ENCODE assay signal across 7 mouse cellular contexts in genomic region chr6:135040275-135040871, GRCm38 (mm10). TPM values are rescaled to one million over a fixed set of nuclear protein-coding genes. Genes with fewer than 3 reads are reported as not detected.
A peak's percentile ranks its signal among the peaks of the same experiment; 100 is the strongest.
DNase-seq lines count a peak whose midpoint lies in the region; ATAC-seq and TF ChIP-seq lines count a peak whose summit lies in the region.

No protein-coding gene starts in this region.

- peak overlapping the region; percentile 53 for H3K4me2 ChIP-seq in hindbrain, embryonic 13.5 days
- H3K4me2 ChIP-seq in liver, postnatal 0 days (ENCODE audit: low read depth, low read length): peak overlapping the region; percentile 43

- H3K9me3 ChIP-seq in hindbrain, embryonic 13.5 days: peaks cover 6% of the 10 kb centered on the region; the same call in 1 of the 2 replicates
- no peaks in the 10 kb centered on the region for H3K9me3 ChIP-seq in liver, postnatal 0 days (ENCODE audit: low read length)

- H3K9ac ChIP-seq in hindbrain, embryonic 13.5 days: peak overlapping the region; percentile 20; the same call in 1 of the 2 replicates
- H3K9ac ChIP-seq in liver, postnatal 0 days (replicated peaks): no peak overlapping the region

- peak; percentile 20 for DNase-seq in Muller cell, postnatal 12 days (ENCODE audit: inconsistent ontology term)
- DNase-seq in cerebellum, postnatal 25 days: peak; percentile 29 to 34
- no peak for DNase-seq in liver, postnatal 0 days
- DNase-seq in right cerebral cortex, postnatal 4 days: no peak
- DNase-seq in ovary, postnatal 14 days (ENCODE audit: low spot score): no peak

- 0 out of 2 replicates have a peak, but pooled peaks cover 22% of the 10 kb centered on the region for H3K27me3 ChIP-seq in hindbrain, embryonic 13.5 days
- peaks cover 18% of the 10 kb centered on the region; the same call in 1 of the 2 replicates for H3K27me3 ChIP-seq in liver, postnatal 0 days (ENCODE audit: insufficient read depth, low read length)

- peak overlapping the region; percentile 29 for H3K4me3 ChIP-seq in hindbrain, embryonic 13.5 days
- H3K4me3 ChIP-seq in liver, postnatal 0 days (ENCODE audit: low read depth, low read length): peak overlapping the region; percentile 17; the same call in 1 of the 2 replicates

- peaks cover 10% of the 10 kb centered on the region for H3K4me1 ChIP-seq in hindbrain, embryonic 13.5 days (replicated peaks)
- H3K4me1 ChIP-seq in liver, postnatal 0 days (ENCODE audit: insufficient read depth): no peaks in the 10 kb centered on the region

- TF ChIP-seq EP300 in liver, postnatal 0 days (IDR thresholded peaks at IDR 0.05; ENCODE audit: low read depth): no peak

- no peak for TF ChIP-seq CTCF in liver, postnatal 0 days (IDR thresholded peaks at IDR 0.05; ENCODE audit: low read depth)

- WGBS in hindbrain, embryonic 13.5 days: 2% methylated on average over 21 of the region's 21 CpGs
- WGBS in liver, postnatal 0 days (ENCODE audit: insufficient replicate concordance): 7% methylated on average over 21 of the region's 21 CpGs

- H3K36me3 ChIP-seq in hindbrain, embryonic 13.5 days: no peaks in the 10 kb centered on the region
- H3K36me3 ChIP-seq in liver, postnatal 0 days (replicated peaks; ENCODE audit: insufficient read depth, low read length): no peaks in the 10 kb centered on the region

- no peak for ATAC-seq in hindbrain, embryonic 13.5 days (ENCODE audit: low FRiP score)
- ATAC-seq in liver, postnatal 0 days: no peak
- ATAC-seq in granulocyte monocyte progenitor cell, adult 5-6 weeks (replicated peaks; ENCODE audit: poor library complexity, severe bottlenecking): no peak

- H3K27ac ChIP-seq in hindbrain, embryonic 13.5 days: no peak overlapping the region
- H3K27ac ChIP-seq in liver, postnatal 0 days (ENCODE audit: low read depth): no peak overlapping the region

RNA-seq across cellular contexts. Expression of gene Gprc5a, which starts 25.1 kb away (rescaled TPM):
- polyA plus RNA-seq in hindbrain, embryonic 13.5 days (2015; fragmentation: Nextera tagmentation; extraction: Ambion mirVana): 0.72 and 1.1 TPM in 2 replicates
- 0.21 and 0.32 TPM in 2 replicates for polyA plus RNA-seq in liver, postnatal 0 days (2015; fragmentation: Nextera tagmentation; extraction: Ambion mirVana)
- not detected in 2 replicates for total RNA-seq in granulocyte monocyte progenitor cell, adult 5-6 weeks (2014; fragmentation: Nextera tagmentation)
- total RNA-seq in granulocyte monocyte progenitor cell, adult 5-6 weeks (2017): not detected in 2 replicates

RNA-seq across cellular contexts. Expression of gene Ddx47, which starts 29.0 kb away (rescaled TPM):
- polyA plus RNA-seq in hindbrain, embryonic 13.5 days (2015; fragmentation: Nextera tagmentation; extraction: Ambion mirVana): 78.4 and 84.6 TPM in 2 replicates
- 32.5 and 34.8 TPM in 2 replicates for polyA plus RNA-seq in liver, postnatal 0 days (2015; fragmentation: Nextera tagmentation; extraction: Ambion mirVana)
- total RNA-seq in granulocyte monocyte progenitor cell, adult 5-6 weeks (2014; fragmentation: Nextera tagmentation): 60.2 and 87.6 TPM in 2 replicates
- total RNA-seq in granulocyte monocyte progenitor cell, adult 5-6 weeks (2017): 72.0 and 96.9 TPM in 2 replicates

RNA-seq across cellular contexts. Expression of gene Apold1, which starts 58.9 kb away (rescaled TPM):
- 3.2 and 3.8 TPM in 2 replicates for polyA plus RNA-seq in hindbrain, embryonic 13.5 days (2015; fragmentation: Nextera tagmentation; extraction: Ambion mirVana)
- 2.4 and 2.5 TPM in 2 replicates for polyA plus RNA-seq in liver, postnatal 0 days (2015; fragmentation: Nextera tagmentation; extraction: Ambion mirVana)
- total RNA-seq in granulocyte monocyte progenitor cell, adult 5-6 weeks (2014; fragmentation: Nextera tagmentation): not detected in 2 replicates
- not detected in 2 replicates for total RNA-seq in granulocyte monocyte progenitor cell, adult 5-6 weeks (2017)

Comparison
In these comparisons a context has a peak if more than half of its experiments do, and no peak if none do; other contexts are left out.
1. DNase-seq: peak in Muller cell, postnatal 12 days (single experiment) and cerebellum, postnatal 25 days (2 of 2); none in liver, postnatal 0 days (single experiment), right cerebral cortex, postnatal 4 days (single experiment) and ovary, postnatal 14 days (single experiment).